Mouse (Mus musculus): ENCODE data around the gene Abhd11.
A peak's percentile ranks its signal among the peaks of the same experiment; 100 is the strongest.
"Not testable (repeated sequence)": the region's sequence is repeated elsewhere in the genome, so short reads cannot be mapped to it uniquely, and the experiment has no call there.

Abhd11 gene

GRCm38 (mm10) chr5:135008671-135009589 lies at the start of gene Abhd11:
Gene Abhd11 (plus strand): TSS chr5:135009152.
- DNase-seq (ENCODE audit: low spot score), result peak; percentile 99

DNA sequence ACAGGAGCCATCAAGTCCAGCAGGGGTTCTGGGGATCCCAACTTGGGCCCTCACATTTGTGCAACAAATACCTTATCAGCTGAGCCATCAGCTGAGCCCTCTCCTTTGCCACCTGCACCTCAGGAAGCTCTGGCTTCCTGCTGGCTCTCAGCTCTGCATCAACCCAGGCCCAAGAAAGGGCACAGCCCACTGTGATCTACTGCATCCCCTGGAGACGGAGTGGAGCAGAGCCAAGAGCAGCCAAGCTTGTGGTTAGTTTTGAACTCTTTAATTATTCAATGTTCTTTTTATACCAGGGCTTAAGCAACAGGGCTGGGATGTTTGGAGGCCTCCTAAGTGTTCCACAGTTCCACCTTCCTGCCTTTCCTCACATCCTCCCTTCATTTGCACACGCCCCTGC lies 48.5 kb upstream of the Abhd11 start:
- no peak for DNase-seq (ENCODE audit: low spot score)

GRCm38 (mm10) chr5:134961519-134961918 lies 47.4 kb upstream of the Abhd11 start:
- DNase-seq (ENCODE audit: low spot score), result no peak

- no peak for DNase-seq (ENCODE audit: low spot score)
Observed at GRCm38 (mm10) chr5:134963546-134963945, 45.4 kb upstream of the Abhd11 start.

- not testable (repeated sequence) for DNase-seq (ENCODE audit: low spot score)
Observed at GRCm38 (mm10) chr5:134964655-134965054, 44.3 kb upstream of the Abhd11 start.

DNA sequence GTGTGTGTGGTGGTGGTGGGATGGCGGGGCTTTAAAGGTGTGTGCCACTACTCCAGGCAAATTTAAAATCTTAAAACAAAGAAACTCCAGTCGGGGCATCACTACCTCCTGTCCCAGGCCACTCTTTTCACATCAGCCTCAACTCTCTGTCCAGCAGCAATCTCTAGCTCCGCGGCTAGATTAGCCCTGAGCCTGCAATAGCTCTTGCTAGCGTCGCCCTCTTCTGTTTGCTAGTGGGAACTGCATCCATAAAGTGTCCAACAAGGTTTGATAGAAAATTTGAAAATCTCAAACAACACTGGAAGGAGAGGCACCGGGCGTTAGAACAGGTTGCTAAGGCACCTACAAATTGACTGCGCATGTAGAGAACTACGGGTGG lies 43.5 kb upstream of the Abhd11 start:
- DNase-seq (ENCODE audit: low spot score), result peak; percentile 51

DNA sequence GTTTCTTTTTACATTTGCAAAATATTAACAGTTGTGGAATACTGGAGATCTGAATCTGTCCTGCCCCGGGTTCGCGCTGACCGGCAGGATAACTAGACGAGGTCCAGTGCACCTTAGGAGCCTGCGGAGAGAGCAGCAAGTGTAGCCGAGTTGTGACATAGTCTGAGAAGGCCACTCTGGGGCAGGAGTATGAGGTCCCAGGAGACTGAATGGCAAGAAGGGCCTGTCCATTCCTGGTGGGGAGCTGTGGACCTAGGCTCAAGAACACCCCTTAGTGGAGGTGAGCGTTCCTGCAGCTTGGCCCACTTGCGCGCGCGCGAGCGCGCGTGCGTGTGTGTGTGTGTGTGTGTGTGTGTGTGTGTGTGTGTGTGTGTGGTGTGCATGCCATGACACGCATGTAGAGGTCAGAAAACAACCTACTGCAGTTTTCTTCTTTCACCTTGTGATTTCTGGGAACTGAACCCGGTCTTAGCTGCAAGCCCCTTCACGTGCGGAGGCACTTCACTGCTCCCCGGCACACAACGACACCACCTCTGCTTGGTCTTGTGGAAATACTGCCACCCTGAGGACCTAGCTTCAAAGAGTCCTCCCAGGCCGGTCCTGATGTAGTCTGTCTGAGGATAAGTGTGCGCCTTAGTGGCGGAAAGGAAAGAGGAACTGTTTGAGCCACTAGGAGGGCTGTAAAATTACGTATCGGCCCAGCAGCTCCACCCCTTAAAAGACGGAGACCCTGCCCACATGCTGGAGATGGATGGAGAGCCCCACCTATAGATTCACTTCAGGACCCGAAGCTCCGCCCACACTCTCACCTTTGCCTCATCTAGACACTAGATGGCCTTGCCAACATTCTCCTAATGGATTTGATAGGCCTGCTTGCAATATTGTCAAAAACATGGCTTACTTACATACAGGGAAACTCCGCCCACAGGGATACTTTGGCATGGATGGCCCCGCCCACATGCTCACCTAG lies 42.8 kb upstream of the Abhd11 start:
- no peak for DNase-seq (ENCODE audit: low spot score)

GRCm38 (mm10) chr5:134967164-134967944 lies 41.6 kb upstream of the Abhd11 start:
- DNase-seq (ENCODE audit: low spot score), result no peak

- DNase-seq (ENCODE audit: low spot score), result no peak
Observed at GRCm38 (mm10) chr5:134970671-134971070, 38.3 kb upstream of the Abhd11 start.

GRCm38 (mm10) chr5:134973081-134973480 lies 35.9 kb upstream of the Abhd11 start:
- DNase-seq (ENCODE audit: low spot score), result no peak

DNA sequence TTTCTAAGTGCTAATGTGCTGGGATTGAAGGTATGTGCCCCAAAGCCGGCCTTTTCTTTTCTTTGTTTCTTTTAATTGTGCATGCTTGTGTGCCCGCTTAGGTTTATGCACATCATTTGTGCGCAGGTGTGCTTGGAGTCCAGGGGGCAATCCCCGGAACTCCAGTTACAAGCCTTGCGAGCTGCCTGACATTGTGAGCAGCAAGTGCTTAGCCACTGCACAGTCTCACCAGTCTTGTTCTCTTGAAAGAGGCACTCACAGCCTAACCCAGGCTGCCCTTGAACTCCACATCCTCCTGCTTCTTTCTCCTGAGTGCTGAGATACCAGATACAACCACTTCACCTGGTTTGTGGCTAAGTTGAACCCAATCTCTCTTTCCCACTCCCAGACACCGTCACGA lies 35.4 kb upstream of the Abhd11 start:
- DNase-seq (ENCODE audit: low spot score), result no peak

DNA sequence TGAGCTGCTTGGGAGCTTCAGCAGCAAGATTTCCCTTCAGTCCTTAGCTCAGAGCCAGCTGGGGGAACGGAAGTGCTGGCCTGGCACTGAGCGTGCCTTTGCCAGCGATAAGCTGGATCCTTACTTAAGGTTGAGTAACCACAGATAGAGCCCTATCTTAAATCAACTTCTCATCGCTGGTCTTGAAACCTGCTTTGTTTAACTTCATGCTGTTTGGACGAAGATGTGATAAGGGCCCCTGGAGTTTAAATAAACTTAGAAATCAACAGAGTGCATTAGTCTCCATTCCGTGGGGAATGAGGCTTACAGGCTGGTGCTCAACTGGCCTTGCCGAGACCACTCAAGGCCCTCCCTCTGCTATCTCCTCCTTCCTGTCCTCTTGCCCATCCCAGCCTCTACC lies 34.7 kb upstream of the Abhd11 start:
- DNase-seq (ENCODE audit: low spot score), result no peak

GRCm38 (mm10) chr5:134974921-134975320 lies 34.0 kb upstream of the Abhd11 start:
- DNase-seq (ENCODE audit: low spot score), result no peak

- DNase-seq (ENCODE audit: low spot score), result no peak
Observed at GRCm38 (mm10) chr5:134976164-134976563, 32.8 kb upstream of the Abhd11 start.

GRCm38 (mm10) chr5:134976577-134977250 lies 32.2 kb upstream of the Abhd11 start:
- no peak for DNase-seq (ENCODE audit: low spot score)

DNA sequence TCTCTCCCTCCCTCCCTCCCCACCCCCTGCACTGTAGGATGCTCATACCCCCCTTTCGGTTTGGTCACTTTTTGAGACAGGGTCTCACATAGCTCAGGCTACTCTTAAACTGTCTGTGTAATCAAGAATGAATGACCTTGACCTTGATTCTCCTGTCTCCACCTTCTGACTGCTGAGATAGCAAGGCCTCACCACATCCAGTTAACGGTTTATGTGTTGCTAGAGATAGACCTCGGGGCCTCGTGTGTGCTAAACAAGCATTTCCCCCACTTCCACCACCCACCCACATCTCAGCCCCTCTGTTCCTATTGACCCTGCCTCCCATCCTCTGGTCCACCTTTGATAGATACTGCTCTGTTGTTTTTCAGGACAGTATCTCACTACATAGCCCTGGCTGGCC lies 31.1 kb upstream of the Abhd11 start:
- DNase-seq (ENCODE audit: low spot score), result no peak

DNA sequence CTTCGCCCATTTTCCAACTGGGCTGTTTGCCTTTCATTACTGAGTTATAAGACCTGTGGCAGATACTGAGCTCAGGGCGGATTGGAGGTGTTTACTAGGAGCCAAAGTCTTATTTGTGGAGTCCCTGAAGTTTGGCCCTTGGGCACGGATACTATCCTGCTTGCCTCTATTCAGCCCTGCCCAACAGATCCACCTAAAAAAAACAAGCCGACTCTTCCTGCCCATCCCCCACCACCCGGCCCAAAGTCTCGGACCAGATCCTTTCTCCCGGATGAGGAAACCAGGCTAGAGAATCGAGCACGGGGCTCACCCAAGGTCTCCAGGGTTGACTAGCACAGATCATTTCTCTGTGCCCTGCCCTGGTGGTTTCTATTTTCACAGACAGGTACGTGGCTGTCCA lies 27.8 kb upstream of the Abhd11 start:
- DNase-seq (ENCODE audit: low spot score), result no peak

- no peak for DNase-seq (ENCODE audit: low spot score)
Observed at GRCm38 (mm10) chr5:134983111-134983510, 25.8 kb upstream of the Abhd11 start.

- DNase-seq (ENCODE audit: low spot score), result no peak
Observed at GRCm38 (mm10) chr5:134983771-134984170, 25.2 kb upstream of the Abhd11 start.

GRCm38 (mm10) chr5:134985633-134986297 lies 23.2 kb upstream of the Abhd11 start, which contains the start of gene Cldn3:
Gene Cldn3 (plus strand): TSS chr5:134986214.
- no peak for DNase-seq (ENCODE audit: low spot score)

All from left cerebral cortex, adult 11 months (tissue).